Mouse (Mus musculus): ENCODE data around the gene Matk.
"Not testable (repeated sequence)": the region's sequence is repeated elsewhere in the genome, so short reads cannot be mapped to it uniquely, and the experiment has no call there.

The Matk gene

DNA sequence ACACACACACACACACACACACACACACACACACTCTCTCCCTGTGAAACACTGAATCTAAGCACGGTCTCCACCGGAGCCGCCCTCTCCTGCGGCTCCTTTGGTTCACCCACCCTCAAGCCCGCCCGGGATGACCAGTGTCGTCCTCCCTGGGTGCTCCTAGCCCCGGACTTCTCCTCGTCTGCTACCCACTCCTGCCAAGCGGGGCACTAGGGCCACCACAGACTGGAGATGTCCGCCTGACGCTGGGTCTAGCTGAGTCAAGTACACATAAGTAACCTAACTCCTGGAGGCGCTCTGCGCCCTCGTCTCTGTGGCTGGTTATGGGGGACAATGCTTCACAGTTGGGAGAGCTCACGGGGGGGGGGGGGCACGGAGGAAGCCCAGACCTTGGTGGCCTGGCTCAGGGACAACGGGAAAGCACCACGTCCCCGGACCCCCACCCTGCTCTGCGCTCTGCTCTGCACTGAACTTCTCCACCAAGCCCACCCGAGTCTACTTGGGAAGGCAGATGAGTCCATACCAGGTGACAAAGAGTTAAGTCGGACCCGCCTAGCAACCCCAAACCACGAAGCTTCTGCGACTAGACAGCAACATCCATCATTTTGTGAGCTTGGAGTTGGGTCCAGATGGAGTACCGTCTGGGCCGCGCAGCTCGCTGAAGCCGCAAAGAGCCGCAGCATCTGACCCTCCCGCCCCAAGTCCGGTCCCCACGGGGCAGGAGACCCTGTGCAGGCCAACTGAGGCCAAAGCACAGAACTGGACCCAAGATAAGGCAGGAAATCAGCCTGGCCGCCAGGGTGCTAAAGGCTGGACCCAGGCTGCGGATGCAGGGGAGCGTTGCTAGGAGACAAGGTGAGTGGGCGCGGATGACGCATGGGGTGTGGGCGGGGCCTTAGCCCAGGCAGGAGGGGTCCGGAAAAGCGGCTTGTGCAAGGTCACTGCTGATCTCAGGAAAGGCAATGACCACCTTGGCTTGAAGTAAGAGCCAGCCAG lies at the start of gene Matk:
Matk (plus strand) TSS at position 512 of the 996 bp plus-strand sequence.
- DNase-seq (ENCODE audit: low read depth, low spot score), result no peak

DNA sequence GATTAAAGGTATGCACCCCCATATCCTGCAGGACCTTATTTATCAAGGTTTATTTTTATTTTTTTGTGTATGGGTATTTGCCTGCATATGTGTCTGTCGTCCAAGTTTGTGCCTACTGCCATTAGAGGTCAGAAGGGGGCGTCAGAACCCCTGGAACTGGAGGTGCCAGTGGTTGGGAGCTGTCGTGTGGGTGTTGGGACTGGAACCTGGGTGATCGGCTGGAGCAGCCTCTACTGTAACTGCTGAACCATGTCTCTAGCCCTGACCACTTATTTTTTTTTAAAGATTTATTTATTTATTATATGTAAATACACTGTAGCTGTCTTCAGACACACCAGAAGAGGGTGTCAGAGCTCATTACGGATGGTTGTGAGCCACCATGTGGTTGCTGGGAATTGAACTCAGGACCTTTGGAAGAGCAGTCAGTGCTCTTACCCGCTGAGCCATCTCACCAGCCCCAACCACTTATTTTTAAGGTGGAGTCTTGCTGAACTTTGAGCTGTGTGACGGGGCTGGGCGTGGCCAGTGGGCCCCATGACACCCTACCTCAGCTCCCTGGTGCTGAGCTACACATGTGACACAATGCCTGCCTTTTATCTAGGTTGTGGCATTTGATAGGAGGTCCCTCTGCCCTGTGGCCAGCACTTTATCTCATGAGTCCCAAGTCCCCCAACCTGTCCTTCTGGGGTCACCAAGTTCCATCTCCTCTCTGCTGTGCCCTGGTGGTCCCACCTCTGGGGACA lies 49.6 kb upstream of the Matk start:
- no peak for DNase-seq (ENCODE audit: low read depth, low spot score)

- DNase-seq (ENCODE audit: low read depth, low spot score), result no peak
Observed at GRCm38 (mm10) chr10:81204137-81204536, 48.6 kb upstream of the Matk start.

GRCm38 (mm10) chr10:81210154-81210553 lies 42.6 kb upstream of the Matk start:
- DNase-seq (ENCODE audit: low read depth, low spot score), result no peak

- no peak for DNase-seq (ENCODE audit: low read depth, low spot score)
Observed at GRCm38 (mm10) chr10:81216260-81216659, 36.5 kb upstream of the Matk start.

DNA sequence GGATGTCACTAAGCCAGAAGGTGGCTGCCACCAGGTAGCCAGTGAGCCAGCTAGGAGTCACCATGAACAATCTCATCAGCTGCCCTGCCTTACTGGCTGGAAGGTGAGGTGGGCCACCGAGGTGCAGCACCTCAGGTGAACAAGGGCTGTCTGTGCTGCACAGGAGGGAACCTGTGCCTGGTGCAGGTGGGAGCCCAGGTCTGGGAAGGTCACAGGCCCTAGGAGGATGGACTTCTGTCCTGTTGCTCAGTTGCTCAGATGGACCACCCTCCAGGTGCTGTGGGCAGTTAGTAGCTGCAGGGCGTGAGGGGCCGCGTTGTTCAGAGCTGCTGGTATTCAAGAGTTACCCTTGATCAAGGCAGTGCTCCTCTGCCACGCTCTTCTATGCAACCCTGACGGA lies 35.9 kb upstream of the Matk start:
- no peak for DNase-seq (ENCODE audit: low read depth, low spot score)

DNA sequence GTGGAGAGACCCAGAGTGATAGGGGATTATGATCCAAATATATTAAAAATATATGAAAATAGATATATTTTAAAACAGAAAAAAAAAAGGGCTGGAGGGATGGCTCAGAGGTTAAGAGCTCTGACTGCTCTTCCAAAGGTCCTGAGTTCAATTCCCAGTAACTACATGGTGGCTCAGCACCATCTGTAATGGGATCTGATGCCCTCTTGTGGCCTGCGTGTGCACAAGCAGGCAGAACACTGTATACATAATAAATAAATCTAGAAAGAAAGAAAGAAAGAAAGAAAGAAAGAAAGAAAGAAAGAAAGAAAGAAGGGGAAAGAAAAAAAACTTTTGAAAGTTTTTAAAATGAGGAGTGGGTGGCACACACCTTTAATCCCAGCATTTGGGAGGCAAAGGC lies 35.5 kb upstream of the Matk start:
- not testable (repeated sequence) for DNase-seq (ENCODE audit: low read depth, low spot score)

GRCm38 (mm10) chr10:81217964-81218363 lies 34.8 kb upstream of the Matk start:
- DNase-seq (ENCODE audit: low read depth, low spot score), result no peak

DNA sequence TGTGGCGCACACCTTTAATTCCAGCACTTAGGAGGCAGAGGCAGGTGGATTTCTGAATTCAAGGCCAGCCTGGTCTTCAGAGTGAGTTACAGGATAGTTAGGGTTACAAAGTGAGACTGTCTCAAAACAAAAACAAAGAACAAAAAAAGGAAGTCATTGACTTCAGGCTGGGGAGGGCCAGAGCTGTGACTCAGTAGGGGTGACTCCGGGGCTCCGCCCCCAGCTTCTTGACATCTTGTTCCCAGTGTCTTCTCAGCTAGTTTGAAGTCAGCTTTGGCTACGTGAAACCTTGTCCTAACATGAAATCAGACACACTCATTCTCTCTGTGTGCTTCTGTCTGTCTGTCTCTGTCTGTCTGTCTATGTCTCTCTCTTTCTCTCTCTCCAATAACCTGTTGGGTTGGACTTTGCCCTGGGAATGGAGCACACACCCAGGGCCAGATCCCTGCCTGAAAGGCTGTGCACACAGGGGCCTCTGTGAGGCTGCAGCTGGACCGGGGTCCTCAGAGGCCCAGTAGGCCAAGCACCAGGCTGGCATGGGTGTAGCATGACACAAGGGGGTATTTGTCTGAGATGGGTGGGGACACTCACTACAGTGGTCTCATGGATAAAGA lies 31.2 kb upstream of the Matk start:
- DNase-seq (ENCODE audit: low read depth, low spot score), result no peak

DNA sequence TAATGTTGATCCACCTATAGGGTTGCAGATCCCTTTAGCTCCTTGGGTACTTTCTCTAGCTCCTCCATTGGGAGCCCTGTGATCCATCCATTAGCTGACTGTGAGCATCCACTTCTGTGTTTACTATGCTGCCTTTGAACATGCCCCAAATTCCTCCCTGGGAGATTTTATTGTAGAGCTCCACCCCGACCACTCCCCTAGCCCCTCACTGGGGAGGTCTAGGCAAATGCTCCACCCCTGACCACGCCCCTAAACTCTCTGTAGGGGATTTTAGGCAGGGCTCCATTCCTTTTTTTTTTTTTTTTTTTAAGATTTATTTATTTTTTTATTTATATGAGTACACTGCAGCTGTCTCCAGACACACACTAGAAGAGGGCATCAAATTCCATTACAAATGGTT lies 29.0 kb upstream of the Matk start:
- DNase-seq (ENCODE audit: low read depth, low spot score), result not testable (repeated sequence)

DNA sequence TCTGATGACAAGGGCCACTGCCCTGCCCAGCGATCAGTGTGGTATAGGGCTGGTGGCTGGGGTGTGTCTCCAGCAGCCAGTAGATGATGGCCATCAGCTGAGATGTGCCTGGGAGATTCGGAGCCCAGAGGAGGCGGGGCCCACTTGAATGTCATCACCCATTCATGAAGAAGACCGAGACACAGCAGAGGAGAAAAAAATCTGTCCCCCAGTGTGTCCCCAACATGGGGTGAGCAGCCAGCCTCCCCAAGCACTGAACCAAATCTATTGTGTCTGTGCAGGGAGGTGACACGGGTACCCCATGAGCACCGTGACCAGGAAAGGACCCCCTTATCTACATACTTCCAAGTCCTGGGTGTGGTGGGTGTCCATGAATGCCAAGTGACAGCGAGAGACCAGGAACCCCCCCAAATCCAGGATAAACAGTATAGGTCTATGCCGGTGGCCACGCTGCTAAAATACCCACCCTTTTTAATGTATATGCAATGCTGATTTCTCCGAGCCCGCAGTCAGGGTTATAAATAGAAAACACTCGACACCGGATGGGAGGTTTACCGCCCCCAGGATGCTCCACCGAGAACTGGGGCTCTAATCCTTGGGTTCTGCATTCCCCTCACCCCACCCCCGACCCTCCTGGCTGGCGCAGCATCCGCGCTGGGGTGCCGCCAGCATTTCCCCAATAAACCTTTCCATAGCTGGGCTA lies 22.8 kb upstream of the Matk start:
- DNase-seq (ENCODE audit: low read depth, low spot score), result no peak

GRCm38 (mm10) chr10:81230438-81231332 lies 22.1 kb upstream of the Matk start, which contains the start of gene Atcay:
Gene Atcay (minus strand): TSS chr10:81230833.
- DNase-seq (ENCODE audit: low read depth, low spot score), result no peak

GRCm38 (mm10) chr10:81231436-81231835 lies 21.3 kb upstream of the Matk start:
- no peak for DNase-seq (ENCODE audit: low read depth, low spot score)

- peak; percentile 79 for DNase-seq (ENCODE audit: low read depth, low spot score)
Observed at GRCm38 (mm10) chr10:81232580-81233225, 20.0 kb upstream of the Matk start, which contains the start of gene Zfr2. Gene Zfr2 (plus strand): TSS chr10:81233155.

GRCm38 (mm10) chr10:81233226-81233585 lies 19.5 kb upstream of the Matk start:
- no peak for DNase-seq (ENCODE audit: low read depth, low spot score)

DNA sequence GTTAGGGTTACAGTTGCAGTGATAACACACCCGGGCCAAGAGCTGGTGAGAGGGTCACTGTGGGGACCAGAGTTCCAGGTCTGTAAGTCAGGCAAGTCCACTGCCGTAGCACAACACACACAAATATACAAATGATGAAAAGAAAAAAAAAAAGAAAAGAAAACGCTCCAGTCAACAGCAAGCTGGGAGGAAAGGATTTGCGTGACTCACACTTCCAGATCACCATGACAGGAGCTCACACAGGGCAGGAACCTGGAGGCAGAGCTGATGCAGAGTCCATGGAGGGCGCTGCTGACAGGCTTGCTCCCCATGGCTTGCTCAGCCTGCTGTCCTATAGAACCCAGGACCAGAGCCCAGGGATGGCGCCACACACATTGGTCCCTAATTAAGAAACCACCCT lies 18.5 kb upstream of the Matk start:
- DNase-seq (ENCODE audit: low read depth, low spot score), result no peak

DNA sequence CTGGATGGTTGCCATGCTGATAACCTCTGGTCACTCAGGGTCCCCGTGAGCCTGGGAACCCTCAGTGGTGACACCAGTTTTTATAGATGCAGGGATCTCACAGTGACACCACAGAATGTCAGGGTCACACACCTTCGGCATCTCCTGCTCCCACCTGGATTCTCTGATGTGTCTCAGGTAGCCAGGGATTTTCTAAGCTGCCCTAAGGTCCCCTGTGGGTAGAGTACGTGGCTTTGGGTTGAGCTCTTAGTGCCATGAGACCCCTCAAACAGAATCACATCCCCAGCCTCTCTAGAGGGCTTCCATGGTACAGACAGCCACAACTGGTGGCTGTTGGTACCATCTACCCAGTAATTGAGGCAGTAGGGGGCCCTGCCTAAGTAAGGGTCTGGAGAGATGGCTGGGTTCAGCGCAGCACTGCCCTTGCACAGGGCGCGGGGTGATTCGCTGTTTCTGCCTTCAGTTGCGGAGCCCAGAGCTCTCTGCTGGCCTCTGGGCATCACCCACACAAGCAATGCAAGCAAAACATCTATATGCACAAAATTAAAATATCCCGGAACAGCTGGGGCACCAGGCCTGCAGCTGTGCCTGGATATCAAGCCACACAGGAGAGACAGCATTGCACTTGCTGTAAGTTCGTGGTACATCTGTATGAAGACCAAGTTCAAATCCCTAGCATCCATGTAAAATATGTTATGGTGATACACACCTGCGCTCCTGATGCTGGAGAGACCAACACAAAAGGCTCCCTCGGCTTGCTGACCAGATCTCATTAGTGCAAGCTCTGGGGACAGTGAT lies 16.1 kb upstream of the Matk start:
- no peak for DNase-seq (ENCODE audit: low read depth, low spot score)

GRCm38 (mm10) chr10:81238618-81239017 lies 14.1 kb upstream of the Matk start:
- DNase-seq (ENCODE audit: low read depth, low spot score), result no peak

DNA sequence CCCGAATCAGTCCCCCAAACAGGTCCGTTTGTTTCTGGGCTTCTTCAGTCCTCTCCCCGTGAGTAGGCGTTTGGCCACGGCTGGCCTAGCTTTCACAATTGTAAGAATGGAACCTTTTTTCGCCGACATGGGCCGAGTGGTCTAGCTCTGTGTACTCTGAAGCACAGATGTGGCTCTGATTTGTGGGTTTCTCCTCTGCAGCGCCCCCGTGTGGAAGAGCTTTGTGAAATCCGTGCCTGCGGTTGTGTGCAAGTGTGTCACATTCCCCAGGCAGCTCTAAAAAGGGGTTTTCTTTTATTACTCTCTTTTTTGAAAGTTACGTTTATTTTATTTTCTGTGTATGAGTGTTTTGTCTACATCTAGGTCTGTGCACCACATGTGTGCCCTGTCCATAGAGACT lies 11.9 kb upstream of the Matk start:
- DNase-seq (ENCODE audit: low read depth, low spot score), result no peak

Data from WW6 (cell line).